Mouse (Mus musculus) E14TG2a.4 (cell line): ENCODE data around the gene Slc6a13.

Experiments used
- CTCF ChIP-seq: conservative IDR thresholded peaks from 2 replicates; pipeline ENCODE4 v1.5.1; 2014; ENCODE audit warnings: low read length
- NANOG ChIP-seq: IDR thresholded peaks from 2 replicates; pipeline ENCODE4 v1.6.1; 2014; ENCODE audit warnings: borderline replicate concordance, low read length, mixed read lengths

GRCm38 (mm10) chr6:121337229-121337628 lies 37.2 kb downstream of the Slc6a13 start:
- TF ChIP-seq CTCF: no peak
- no peak for TF ChIP-seq NANOG
